Mouse (Mus musculus): Measurements from ENCODE around the gene Ptprn2. TPM values are rescaled to one million over a fixed set of nuclear protein-coding genes. Genes with fewer than 3 reads are reported as not detected.

Ptprn2 gene
- polyA plus RNA-seq, 1 experiment from 2014 or later: 0.05 TPM

GRCm38 (mm10) chr12:117252426-117252779, 766.9 kb downstream of the Ptprn2 start:
- WGBS (ENCODE audit: insufficient replicate concordance): 8% methylated on average over 3 of the region's 3 CpGs
- Histone ChIP-seq H3K4me2 (peak overlapping the region; percentile 52), H3K36me3 (no peaks in the 10 kb centered on the region), H3K4me1 (replicated peaks) (peaks cover 30% of the 10 kb centered on the region), H3K9me3 (replicated peaks) (no peaks in the 10 kb centered on the region), H3K9ac (peak overlapping the region; percentile 29; the same call in 1 of the 2 replicates), H3K27ac (peak overlapping the region; percentile 70), H3K4me3 (replicated peaks) (no peak overlapping the region), H3K27me3 (no peaks in the 10 kb centered on the region)
- ATAC-seq (ENCODE audit: low read depth) (peak; percentile 80), DNase-seq (no peak)

DNA sequence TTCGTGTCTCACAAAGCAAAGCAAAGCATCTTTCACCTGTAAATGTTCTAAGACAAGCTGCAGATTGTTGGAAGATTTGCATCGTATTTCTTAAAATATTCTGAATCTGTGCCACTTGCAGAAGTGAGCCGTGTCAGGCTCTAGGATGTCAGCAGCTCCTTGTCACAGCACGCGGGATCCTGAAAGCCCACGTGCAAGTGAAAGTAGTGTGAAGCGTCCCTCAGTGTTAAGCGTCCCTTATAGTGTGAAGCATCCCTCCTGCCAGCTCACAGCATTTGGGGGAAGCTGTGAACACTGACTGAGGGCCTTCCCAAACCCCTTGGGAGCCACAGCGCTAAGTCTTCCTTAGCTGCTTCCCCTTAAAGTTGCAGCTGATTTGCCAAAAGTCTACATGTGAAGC, 768.8 kb downstream of the Ptprn2 start:
- no peak overlapping the region for H3K4me2 ChIP-seq
- H3K27me3 ChIP-seq: peaks cover 6% of the 10 kb centered on the region; the same call in 1 of the 2 replicates
- H3K4me1 ChIP-seq (replicated peaks): peaks cover 30% of the 10 kb centered on the region
- H3K4me3 ChIP-seq (replicated peaks): no peak overlapping the region
- ATAC-seq (ENCODE audit: low read depth) (no peak), DNase-seq (no peak)
- H3K9me3 ChIP-seq (replicated peaks): no peaks in the 10 kb centered on the region
- 68% methylated on average over 9 of the region's 9 CpGs for WGBS (ENCODE audit: insufficient replicate concordance)
- no peak overlapping the region for H3K27ac ChIP-seq
- H3K36me3 ChIP-seq: no peaks in the 10 kb centered on the region
- H3K9ac ChIP-seq: no peak overlapping the region

DNA sequence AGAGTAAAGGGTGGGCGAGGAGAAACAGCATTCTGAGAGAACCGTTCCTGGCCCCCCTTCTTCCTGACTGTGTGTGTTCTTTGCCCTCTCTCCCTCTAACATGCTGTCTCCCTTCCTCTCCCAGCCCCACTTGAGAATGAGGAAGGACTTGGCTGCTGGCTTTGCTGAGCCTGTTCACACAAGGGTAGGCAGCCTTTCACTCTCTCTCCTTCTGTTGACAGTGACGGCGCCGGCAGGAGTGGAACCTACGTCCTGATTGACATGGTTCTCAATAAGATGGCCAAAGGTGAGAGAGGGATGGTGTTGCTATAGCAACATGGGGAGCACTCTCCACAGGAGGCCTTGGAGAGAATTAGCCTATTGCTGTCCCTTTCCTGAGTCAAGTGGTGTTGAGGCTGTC, 769.8 kb downstream of the Ptprn2 start:
- DNase-seq (no peak), ATAC-seq (ENCODE audit: low read depth) (no peak)
- Histone ChIP-seq H3K36me3 (no peaks in the 10 kb centered on the region), H3K27ac (no peak overlapping the region), H3K4me3 (replicated peaks) (no peak overlapping the region), H3K9me3 (replicated peaks) (no peaks in the 10 kb centered on the region), H3K4me2 (no peak overlapping the region), H3K9ac (no peak overlapping the region), H3K4me1 (replicated peaks) (peaks cover 33% of the 10 kb centered on the region), H3K27me3 (peaks cover 6% of the 10 kb centered on the region; the same call in 1 of the 2 replicates)
- 43% methylated on average over 6 of the region's 6 CpGs for WGBS (ENCODE audit: insufficient replicate concordance)

DNA sequence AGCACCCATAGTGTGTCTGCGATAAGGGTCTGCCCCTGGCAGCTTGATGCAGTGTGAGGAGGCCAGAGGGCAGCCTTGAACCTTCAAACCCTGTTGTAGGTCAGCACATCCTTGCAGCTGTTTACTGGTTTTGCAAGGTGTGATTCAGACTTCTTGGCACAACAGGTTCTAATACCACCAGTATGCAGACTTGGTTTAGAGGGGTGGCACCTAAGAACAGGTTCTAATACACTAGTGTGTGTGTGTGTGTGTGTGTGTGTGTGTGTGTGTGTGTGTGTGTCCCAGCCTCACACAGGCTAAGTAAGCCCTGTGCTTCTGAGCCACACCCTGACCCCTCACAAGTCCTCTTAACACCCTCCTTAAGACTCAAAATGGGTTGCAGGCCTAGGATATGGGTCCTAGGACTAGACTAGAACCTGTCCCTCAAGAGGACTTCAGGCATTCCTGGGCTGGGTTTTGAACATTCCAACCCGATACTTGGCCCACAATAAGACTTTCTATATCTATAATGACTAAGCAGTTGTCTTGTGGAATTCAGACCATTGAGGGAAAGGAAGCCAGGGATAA, 770.3 kb downstream of the Ptprn2 start:
- Histone ChIP-seq H3K27me3 (peaks cover 6% of the 10 kb centered on the region; the same call in 1 of the 2 replicates), H3K4me3 (replicated peaks) (no peak overlapping the region), H3K9ac (no peak overlapping the region), H3K4me1 (replicated peaks) (peaks cover 34% of the 10 kb centered on the region), H3K36me3 (no peaks in the 10 kb centered on the region), H3K27ac (no peak overlapping the region), H3K4me2 (no peak overlapping the region), H3K9me3 (replicated peaks) (no peaks in the 10 kb centered on the region)
- no peak for DNase-seq
- WGBS (ENCODE audit: insufficient replicate concordance): 84% methylated on average over 2 of the region's 2 CpGs
- no peak for ATAC-seq (ENCODE audit: low read depth)

DNA sequence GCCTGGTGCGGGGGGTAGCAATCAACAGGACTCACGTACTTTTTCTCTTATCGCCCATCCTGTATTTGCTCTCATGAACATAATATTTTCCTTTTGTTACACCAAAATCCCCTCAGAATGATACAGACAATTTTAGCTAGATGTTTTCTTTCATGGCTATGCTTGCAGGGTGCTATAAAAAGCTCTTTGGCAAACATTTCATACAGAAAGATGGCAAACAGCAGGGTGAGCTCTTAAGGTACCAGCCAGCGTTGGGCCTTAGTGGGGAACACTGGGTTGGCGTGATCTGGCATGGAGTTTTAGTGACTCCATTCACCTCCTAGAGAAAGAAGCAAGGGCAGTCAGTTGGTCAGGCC, 771.3 kb downstream of the Ptprn2 start:
- Histone ChIP-seq H3K27me3 (peaks cover 6% of the 10 kb centered on the region; the same call in 1 of the 2 replicates), H3K4me3 (replicated peaks) (no peak overlapping the region), H3K9me3 (replicated peaks) (no peaks in the 10 kb centered on the region), H3K27ac (no peak overlapping the region), H3K4me2 (no peak overlapping the region), H3K36me3 (no peaks in the 10 kb centered on the region), H3K9ac (no peak overlapping the region), H3K4me1 (replicated peaks) (peaks cover 33% of the 10 kb centered on the region)
- DNase-seq: no peak
- 76% methylated on average over 5 of the region's 5 CpGs for WGBS (ENCODE audit: insufficient replicate concordance)
- ATAC-seq (ENCODE audit: low read depth): no peak

GRCm38 (mm10) chr12:117257205-117257920, 771.8 kb downstream of the Ptprn2 start:
- DNase-seq (no peak), ATAC-seq (ENCODE audit: low read depth) (no peak)
- Histone ChIP-seq H3K36me3 (no peaks in the 10 kb centered on the region), H3K9ac (no peak overlapping the region), H3K4me3 (replicated peaks) (no peak overlapping the region), H3K4me2 (no peak overlapping the region), H3K4me1 (replicated peaks) (peaks cover 33% of the 10 kb centered on the region), H3K9me3 (replicated peaks) (no peaks in the 10 kb centered on the region), H3K27me3 (peaks cover 6% of the 10 kb centered on the region; the same call in 1 of the 2 replicates), H3K27ac (no peak overlapping the region)
- WGBS (ENCODE audit: insufficient replicate concordance): 56% methylated on average over 20 of the region's 20 CpGs

- Histone ChIP-seq H3K9me3 (replicated peaks) (no peaks in the 10 kb centered on the region), H3K27ac (no peak overlapping the region), H3K4me3 (replicated peaks) (no peak overlapping the region), H3K4me1 (replicated peaks) (peaks cover 33% of the 10 kb centered on the region), H3K36me3 (no peaks in the 10 kb centered on the region), H3K9ac (no peak overlapping the region), H3K27me3 (peaks cover 6% of the 10 kb centered on the region; the same call in 1 of the 2 replicates), H3K4me2 (no peak overlapping the region)
- ATAC-seq (ENCODE audit: low read depth) (no peak), DNase-seq (no peak)
- WGBS (ENCODE audit: insufficient replicate concordance): 65% methylated on average over 12 of the region's 12 CpGs
Observed at GRCm38 (mm10) chr12:117257921-117258497, 772.5 kb downstream of the Ptprn2 start.

DNA sequence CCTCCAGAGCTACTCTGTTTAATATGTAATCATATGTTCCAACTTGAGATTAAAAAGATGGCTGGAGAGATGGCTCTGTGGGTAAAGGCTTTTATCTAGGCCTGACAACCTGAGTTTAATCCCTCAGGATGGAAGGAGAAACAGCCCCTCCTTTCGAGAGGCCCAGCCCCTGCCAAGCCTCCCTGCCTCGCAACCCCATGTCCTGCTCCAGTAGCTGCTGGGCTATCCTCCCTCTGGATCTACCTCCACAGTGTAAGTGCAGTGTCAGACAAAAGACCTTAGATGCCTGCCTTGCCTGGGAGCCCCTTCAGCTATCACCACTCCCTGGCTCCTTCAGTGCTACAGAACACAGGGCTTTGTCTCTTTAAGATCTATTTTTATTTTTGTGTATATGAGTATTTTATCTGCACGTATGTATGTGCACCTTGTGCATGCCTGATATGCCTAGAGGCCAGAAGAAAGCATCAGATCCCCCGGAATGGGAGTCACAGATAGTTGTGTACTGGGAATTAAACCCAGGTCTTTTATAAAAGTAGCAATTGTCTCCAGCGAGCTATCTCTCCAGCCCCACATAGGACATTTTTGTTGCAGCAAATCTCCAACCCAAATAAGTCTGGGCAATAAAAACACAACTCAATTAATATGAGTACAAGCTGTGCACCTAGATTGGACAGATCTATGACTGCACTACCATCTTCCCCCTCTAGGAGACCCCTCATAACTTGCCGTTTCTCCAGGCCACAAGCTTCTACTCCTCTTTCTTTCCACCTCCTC, 775.1 kb downstream of the Ptprn2 start:
- ATAC-seq (ENCODE audit: low read depth) (peak; percentile 72), DNase-seq (no peak)
- H3K27ac ChIP-seq: no peak overlapping the region; the same call in 1 of the 2 replicates
- no peaks in the 10 kb centered on the region for H3K36me3 ChIP-seq
- no peak overlapping the region for H3K9ac ChIP-seq
- peaks cover 6% of the 10 kb centered on the region; the same call in 1 of the 2 replicates for H3K27me3 ChIP-seq
- WGBS (ENCODE audit: insufficient replicate concordance): 30% methylated on average over 6 of the region's 6 CpGs
- H3K9me3 ChIP-seq (replicated peaks): no peaks in the 10 kb centered on the region
- no peak overlapping the region for H3K4me3 ChIP-seq (replicated peaks)
- H3K4me2 ChIP-seq: 0 out of 2 replicates have a peak overlapping the region, but pooled peaks have one; percentile 5
- peaks cover 27% of the 10 kb centered on the region for H3K4me1 ChIP-seq (replicated peaks)

GRCm38 (mm10) chr12:117261165-117261440, 775.6 kb downstream of the Ptprn2 start:
- Histone ChIP-seq H3K36me3 (no peaks in the 10 kb centered on the region), H3K9me3 (replicated peaks) (no peaks in the 10 kb centered on the region), H3K4me1 (replicated peaks) (peaks cover 27% of the 10 kb centered on the region), H3K9ac (no peak overlapping the region), H3K4me2 (0 out of 2 replicates have a peak overlapping the region, but pooled peaks have one; percentile 5), H3K27ac (no peak overlapping the region), H3K4me3 (replicated peaks) (no peak overlapping the region), H3K27me3 (peaks cover 6% of the 10 kb centered on the region; the same call in 1 of the 2 replicates)
- 29% methylated on average over 3 of the region's 3 CpGs for WGBS (ENCODE audit: insufficient replicate concordance)
- ATAC-seq (ENCODE audit: low read depth) (no peak), DNase-seq (no peak)

DNA sequence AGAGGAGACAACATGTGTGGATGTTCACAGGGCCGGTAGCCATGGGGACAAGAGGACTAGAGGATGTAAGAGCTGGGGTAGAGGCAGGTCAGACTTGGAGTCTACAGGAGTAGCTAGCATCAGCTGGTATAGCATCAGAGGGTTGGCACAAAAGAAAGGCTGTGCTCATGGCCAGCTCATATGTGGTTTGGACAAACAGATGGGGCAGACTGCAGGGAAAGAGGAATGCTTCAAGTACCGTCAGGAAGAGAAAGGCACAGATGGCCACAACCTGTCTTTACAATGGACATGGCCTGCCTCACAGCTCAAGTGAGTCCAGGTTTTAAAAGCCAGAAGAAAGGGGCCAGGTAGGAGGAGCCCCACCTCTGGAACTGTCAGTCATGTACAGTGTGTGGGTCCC, 776.5 kb downstream of the Ptprn2 start:
- DNase-seq: no peak
- H3K4me2 ChIP-seq: no peak overlapping the region
- no peak for ATAC-seq (ENCODE audit: low read depth)
- no peaks in the 10 kb centered on the region for H3K36me3 ChIP-seq
- no peak overlapping the region for H3K4me3 ChIP-seq (replicated peaks)
- H3K27me3 ChIP-seq: peaks cover 6% of the 10 kb centered on the region; the same call in 1 of the 2 replicates
- no peak overlapping the region for H3K9ac ChIP-seq
- H3K27ac ChIP-seq: no peak overlapping the region
- H3K9me3 ChIP-seq (replicated peaks): no peaks in the 10 kb centered on the region
- WGBS (ENCODE audit: insufficient replicate concordance): 65% methylated on average over 2 of the region's 2 CpGs
- H3K4me1 ChIP-seq (replicated peaks): peaks cover 27% of the 10 kb centered on the region

- no peak overlapping the region for H3K9ac ChIP-seq
- no peaks in the 10 kb centered on the region for H3K36me3 ChIP-seq
- H3K27me3 ChIP-seq: peaks cover 4% of the 10 kb centered on the region; the same call in 1 of the 2 replicates
- DNase-seq (no peak), ATAC-seq (ENCODE audit: low read depth) (no peak)
- no peak overlapping the region for H3K27ac ChIP-seq
- H3K4me1 ChIP-seq (replicated peaks): peaks cover 27% of the 10 kb centered on the region
- no peak overlapping the region for H3K4me3 ChIP-seq (replicated peaks)
- no peak overlapping the region for H3K4me2 ChIP-seq
- 67% methylated on average over 2 of the region's 2 CpGs for WGBS (ENCODE audit: insufficient replicate concordance)
- H3K9me3 ChIP-seq (replicated peaks): no peaks in the 10 kb centered on the region
Observed at GRCm38 (mm10) chr12:117263081-117263480, 777.6 kb downstream of the Ptprn2 start.

Measured in liver, embryonic 13.5 days (tissue).